Mouse (Mus musculus) layer of hippocampus, postnatal 14 days (tissue): ENCODE results near the gene Hist1h1d. TPM values are rescaled to one million over a fixed set of nuclear protein-coding genes. Genes with fewer than 3 reads are reported as not detected.
"Not testable (repeated sequence)": the region's sequence is repeated elsewhere in the genome, so short reads cannot be mapped to it uniquely, and the experiment has no call there.

Experiments used
- DNase-seq, 2 experiments: peaks; one replicate each; pipeline ENCODE4 v3.0.0; 2021 to 2022; ENCODE audit warnings: low spot score in 2 of 2, mixed read lengths in 1 of 2
- total RNA-seq, 2 experiments: library from RNA; stranded (reverse); gene quantifications; 2 replicates each; pipeline ENCODE4 v1.2.3; 2021

The Hist1h1d gene
- total RNA-seq, 2 experiments from 2014 or later, result 4.6 to 4.8 TPM

GRCm38 (mm10) chr13:23543965-23544786, 8.9 kb upstream of the Hist1h1d start, which contains the start of gene Hist1h3f:
Gene Hist1h3f (plus strand): TSS chr13:23544052.
- peak; percentile 77 to 95 for DNase-seq

GRCm38 (mm10) chr13:23544787-23545120, 8.3 kb upstream of the Hist1h1d start:
- not testable (repeated sequence) for DNase-seq

- no peak for DNase-seq
Measured at GRCm38 (mm10) chr13:23546694-23547093, 6.4 kb upstream of the Hist1h1d start.

- DNase-seq, result no peak
Measured at GRCm38 (mm10) chr13:23550761-23551145, 2.3 kb upstream of the Hist1h1d start.

- peak; percentile 84 to 89 for DNase-seq
Measured at GRCm38 (mm10) chr13:23551146-23551834, 1.8 kb upstream of the Hist1h1d start, which contains the start of gene Hist1h4f. Gene Hist1h4f (minus strand): TSS chr13:23551648.

GRCm38 (mm10) chr13:23551931-23552914, 839 bp upstream of the Hist1h1d start:
- DNase-seq, result no peak

- DNase-seq, result no peak
Measured at GRCm38 (mm10) chr13:23554393-23554792, 1.3 kb downstream of the Hist1h1d start.

- DNase-seq, result peak; percentile 68 to 73
Measured at GRCm38 (mm10) chr13:23554925-23555838, 2.1 kb downstream of the Hist1h1d start.

- peak; percentile 63 to 89 for DNase-seq
Measured at GRCm38 (mm10) chr13:23555839-23556416, 2.9 kb downstream of the Hist1h1d start.

GRCm38 (mm10) chr13:23556906-23557305, 3.8 kb downstream of the Hist1h1d start:
- DNase-seq, result no peak

- DNase-seq, result not testable (repeated sequence)
Measured at GRCm38 (mm10) chr13:23560699-23561098, 7.6 kb downstream of the Hist1h1d start.

- DNase-seq, result not testable (repeated sequence)
Measured at GRCm38 (mm10) chr13:23561531-23561882, 8.4 kb downstream of the Hist1h1d start.

GRCm38 (mm10) chr13:23561883-23562659, 9.0 kb downstream of the Hist1h1d start, which contains the start of gene Hist1h3e:
Gene Hist1h3e (minus strand): TSS chr13:23562369.
- peak; percentile 96 to 98 for DNase-seq

- DNase-seq, result peak in 1 of 2 experiments; percentile 75
Measured at GRCm38 (mm10) chr13:23562699-23563462, 9.8 kb downstream of the Hist1h1d start.

- DNase-seq, result no peak
Measured at GRCm38 (mm10) chr13:23564482-23564881, 11.4 kb downstream of the Hist1h1d start.

GRCm38 (mm10) chr13:23570261-23571021, 17.4 kb downstream of the Hist1h1d start:
- not testable (repeated sequence) for DNase-seq

- DNase-seq, result peak; percentile 74 to 95
Measured at GRCm38 (mm10) chr13:23571022-23571503, 18.0 kb downstream of the Hist1h1d start, which contains the start of the genes Hist1h2ae and Hist1h2bg. Gene Hist1h2ae (minus strand): TSS chr13:23571220. Gene Hist1h2bg (plus strand): TSS chr13:23571396.
